Mouse (Mus musculus): ENCODE measurements around the gene Tmem30a.

Gene Tmem30a

GRCm38 (mm10) chr9:79792841-79793835 lies at the start of gene Tmem30a:
TSS of gene Tmem30a (minus strand) at chr9:79793507.
- peak; percentile 97 for DNase-seq (ENCODE audit: low read depth, low spot score)

- no peak for DNase-seq (ENCODE audit: low read depth, low spot score)
Observed at GRCm38 (mm10) chr9:79842615-79843014, 49.3 kb upstream of the Tmem30a start.

- no peak for DNase-seq (ENCODE audit: low read depth, low spot score)
Observed at GRCm38 (mm10) chr9:79842028-79842427, 48.7 kb upstream of the Tmem30a start.

GRCm38 (mm10) chr9:79831294-79831693 lies 38.0 kb upstream of the Tmem30a start:
- no peak for DNase-seq (ENCODE audit: low read depth, low spot score)

- DNase-seq (ENCODE audit: low read depth, low spot score): no peak
Observed at GRCm38 (mm10) chr9:79830874-79831273, 37.6 kb upstream of the Tmem30a start.

GRCm38 (mm10) chr9:79829842-79830800 lies 36.8 kb upstream of the Tmem30a start:
- no peak for DNase-seq (ENCODE audit: low read depth, low spot score)

GRCm38 (mm10) chr9:79827072-79827471 lies 33.8 kb upstream of the Tmem30a start:
- no peak for DNase-seq (ENCODE audit: low read depth, low spot score)

GRCm38 (mm10) chr9:79825526-79825925 lies 32.2 kb upstream of the Tmem30a start:
- DNase-seq (ENCODE audit: low read depth, low spot score): no peak

GRCm38 (mm10) chr9:79823856-79824255 lies 30.5 kb upstream of the Tmem30a start:
- DNase-seq (ENCODE audit: low read depth, low spot score): no peak

- no peak for DNase-seq (ENCODE audit: low read depth, low spot score)
Observed at GRCm38 (mm10) chr9:79823438-79823837, 30.1 kb upstream of the Tmem30a start.

- no peak for DNase-seq (ENCODE audit: low read depth, low spot score)
Observed at GRCm38 (mm10) chr9:79816464-79816863, 23.2 kb upstream of the Tmem30a start.

- no peak for DNase-seq (ENCODE audit: low read depth, low spot score)
Observed at GRCm38 (mm10) chr9:79816013-79816412, 22.7 kb upstream of the Tmem30a start.

- no peak for DNase-seq (ENCODE audit: low read depth, low spot score)
Observed at GRCm38 (mm10) chr9:79814592-79814991, 21.3 kb upstream of the Tmem30a start.

GRCm38 (mm10) chr9:79810969-79811902 lies 17.9 kb upstream of the Tmem30a start:
- DNase-seq (ENCODE audit: low read depth, low spot score): no peak

- DNase-seq (ENCODE audit: low read depth, low spot score): no peak
Observed at GRCm38 (mm10) chr9:79810534-79810933, 17.2 kb upstream of the Tmem30a start.

GRCm38 (mm10) chr9:79809411-79809810 lies 16.1 kb upstream of the Tmem30a start:
- DNase-seq (ENCODE audit: low read depth, low spot score): no peak

GRCm38 (mm10) chr9:79807178-79807577 lies 13.9 kb upstream of the Tmem30a start:
- DNase-seq (ENCODE audit: low read depth, low spot score): no peak

GRCm38 (mm10) chr9:79806317-79807075 lies 13.2 kb upstream of the Tmem30a start:
- peak; percentile 78 for DNase-seq (ENCODE audit: low read depth, low spot score)

- DNase-seq (ENCODE audit: low read depth, low spot score): no peak
Observed at GRCm38 (mm10) chr9:79805426-79805825, 12.1 kb upstream of the Tmem30a start.

- DNase-seq (ENCODE audit: low read depth, low spot score): no peak
Observed at GRCm38 (mm10) chr9:79796461-79797135, 3.3 kb upstream of the Tmem30a start.
